Mouse (Mus musculus) hindbrain, embryonic 15.5 days (tissue): Measurements from ENCODE around the gene Mrgpre. TPM values are rescaled to one million over a fixed set of nuclear protein-coding genes. Genes with fewer than 3 reads are reported as not detected.

Source experiments
- ATAC-seq: fragments of 200-750 bp; cut with Nextera tagmentation; 2 replicates; pipeline ENCODE4 v1.8.0; 2017; ENCODE audit warnings: low read depth, moderate number of reproducible peaks, moderate TSS enrichment; ENCODE audit not compliant: low FRiP score
- H3K27ac ChIP-seq: fragments of 300-500 bp; sonication (generic); replicated peaks from 2 replicates; pipeline ENCODE4 v1.5.1; 2015; ENCODE audit warnings: mild to moderate bottlenecking, inconsistent platforms
- H3K27me3 ChIP-seq: fragments of 300-500 bp; sonication (generic); 2 replicates; pipeline ENCODE4 v1.6.1; 2015; ENCODE audit warnings: control low read depth, inconsistent platforms
- H3K36me3 ChIP-seq: fragments of 300-500 bp; sonication (generic); 2 replicates; pipeline ENCODE4 v1.6.1; 2015; ENCODE audit warnings: control low read depth, inconsistent platforms
- H3K4me1 ChIP-seq: fragments of 300-500 bp; sonication (generic); replicated peaks from 2 replicates; pipeline ENCODE4 v1.6.1; 2015; ENCODE audit warnings: control low read depth, inconsistent platforms
- H3K4me2 ChIP-seq: fragments of 300-500 bp; sonication (generic); 2 replicates; pipeline ENCODE4 v1.6.1; 2015; ENCODE audit warnings: moderate library complexity, mild to moderate bottlenecking, inconsistent platforms
- H3K4me3 ChIP-seq: fragments of 300-500 bp; sonication (generic); 2 replicates; pipeline ENCODE4 v1.5.1; 2015; ENCODE audit warnings: mild to moderate bottlenecking, inconsistent platforms
- H3K9ac ChIP-seq: fragments of 300-500 bp; sonication (generic); 2 replicates; pipeline ENCODE4 v1.6.1; 2015; ENCODE audit warnings: inconsistent platforms
- H3K9me3 ChIP-seq: fragments of 300-500 bp; sonication (generic); 2 replicates; pipeline ENCODE4 v1.6.1; 2016; ENCODE audit warnings: control low read depth, inconsistent platforms
- WGBS: fragments of 180-500 bp; shearing (Covaris S2); methylation state at CpG from one replicate; pipeline ENCODE4 v1.1.7; 2015; 5-methylcytosine and 5-hydroxymethylcytosine counted together
- polyA plus RNA-seq: library from polyadenylated mRNA; unstranded; fragments of >200 nt; fragmentation: Nextera tagmentation; extraction: Ambion mirVana; gene quantifications from 2 replicates; pipeline ENCODE4 v1.2.1, GENCODE M21; 2015

Gene Mrgpre
- polyA plus RNA-seq, 1 experiment from 2014 or later = 11.2 TPM

GRCm38 (mm10) chr7:143752056-143752455, 32.2 kb downstream of the Mrgpre start:
- H3K27ac ChIP-seq = no peak overlapping the region
- no peak overlapping the region for H3K4me3 ChIP-seq
- no peaks in the 10 kb centered on the region for H3K9me3 ChIP-seq
- H3K4me2 ChIP-seq = no peak overlapping the region
- peaks cover 9% of the 10 kb centered on the region for H3K27me3 ChIP-seq
- ATAC-seq = no peak
- peaks cover 20% of the 10 kb centered on the region for H3K4me1 ChIP-seq
- H3K9ac ChIP-seq = no peak overlapping the region
- WGBS = 74% methylated on average over 4 of the region's 4 CpGs
- no peaks in the 10 kb centered on the region for H3K36me3 ChIP-seq

GRCm38 (mm10) chr7:143751380-143751779, 32.9 kb downstream of the Mrgpre start:
- H3K9ac ChIP-seq = no peak overlapping the region
- no peak overlapping the region for H3K27ac ChIP-seq
- peaks cover 13% of the 10 kb centered on the region for H3K4me1 ChIP-seq
- H3K4me2 ChIP-seq = no peak overlapping the region
- H3K36me3 ChIP-seq = no peaks in the 10 kb centered on the region
- WGBS = 78% methylated on average over 1 of the region's 1 CpGs
- no peaks in the 10 kb centered on the region for H3K9me3 ChIP-seq
- no peak overlapping the region for H3K4me3 ChIP-seq
- no peak for ATAC-seq
- peaks cover 9% of the 10 kb centered on the region for H3K27me3 ChIP-seq

GRCm38 (mm10) chr7:143749045-143749444, 35.3 kb downstream of the Mrgpre start:
- 67% methylated on average over 3 of the region's 3 CpGs for WGBS

GRCm38 (mm10) chr7:143748041-143748868, 36.0 kb downstream of the Mrgpre start:
- 3% methylated on average over 16 of the region's 16 CpGs for WGBS
- ATAC-seq = peak; percentile 90
- Histone ChIP-seq H3K9me3 (no peaks in the 10 kb centered on the region), H3K9ac (peak overlapping the region; percentile 4; the same call in 1 of the 2 replicates), H3K36me3 (no peaks in the 10 kb centered on the region), H3K4me1 (peaks cover 12% of the 10 kb centered on the region), H3K27ac (peak overlapping the region; percentile 72), H3K4me3 (peak overlapping the region; percentile 11; the same call in 1 of the 2 replicates), H3K4me2 (peak overlapping the region; percentile 56), H3K27me3 (no peaks in the 10 kb centered on the region)

More at GRCm38 (mm10) chr7:143749045-143749444, 35.3 kb downstream of the Mrgpre start:
- H3K4me1 ChIP-seq = peaks cover 12% of the 10 kb centered on the region
- H3K4me2 ChIP-seq = no peak overlapping the region
- no peaks in the 10 kb centered on the region for H3K9me3 ChIP-seq
- H3K36me3 ChIP-seq = no peaks in the 10 kb centered on the region
- H3K27me3 ChIP-seq = no peaks in the 10 kb centered on the region
- no peak overlapping the region for H3K9ac ChIP-seq
- no peak overlapping the region for H3K27ac ChIP-seq
- no peak overlapping the region for H3K4me3 ChIP-seq
- ATAC-seq = no peak; the same call in 1 of the 2 replicates

- Histone ChIP-seq H3K4me2 (peak overlapping the region; percentile 79), H3K36me3 (no peaks in the 10 kb centered on the region), H3K4me3 (peak overlapping the region; percentile 72), H3K27me3 (no peaks in the 10 kb centered on the region), H3K9ac (peak overlapping the region; percentile 93), H3K27ac (peak overlapping the region; percentile 79), H3K4me1 (peaks cover 34% of the 10 kb centered on the region), H3K9me3 (no peaks in the 10 kb centered on the region)
- 20% methylated on average over 2 of the region's 2 CpGs for WGBS
- peak; percentile 31 for ATAC-seq
Observed at GRCm38 (mm10) chr7:143740653-143741052, 43.6 kb downstream of the Mrgpre start.

GRCm38 (mm10) chr7:143739511-143740461, 44.5 kb downstream of the Mrgpre start:
- peaks cover 34% of the 10 kb centered on the region for H3K4me1 ChIP-seq
- H3K36me3 ChIP-seq = no peaks in the 10 kb centered on the region
- peak; percentile 89 for ATAC-seq
- peak overlapping the region; percentile 72 for H3K4me3 ChIP-seq
- peak overlapping the region; percentile 79 for H3K27ac ChIP-seq
- no peaks in the 10 kb centered on the region for H3K27me3 ChIP-seq
- peak overlapping the region; percentile 79 for H3K4me2 ChIP-seq
- H3K9ac ChIP-seq = peak overlapping the region; percentile 93
- no peaks in the 10 kb centered on the region for H3K9me3 ChIP-seq
- WGBS = 4% methylated on average over 37 of the region's 38 CpGs

GRCm38 (mm10) chr7:143738601-143739006, 45.7 kb downstream of the Mrgpre start:
- WGBS = 14% methylated on average over 5 of the region's 5 CpGs
- H3K4me3 ChIP-seq = peak overlapping the region; percentile 72
- H3K27me3 ChIP-seq = no peaks in the 10 kb centered on the region
- H3K4me1 ChIP-seq = peaks cover 34% of the 10 kb centered on the region
- ATAC-seq = 0 out of 2 replicates have a peak, but pooled peaks have one; percentile 45
- H3K9ac ChIP-seq = peak overlapping the region; percentile 93
- H3K27ac ChIP-seq = peak overlapping the region; percentile 79
- H3K9me3 ChIP-seq = no peaks in the 10 kb centered on the region
- H3K4me2 ChIP-seq = peak overlapping the region; percentile 79
- H3K36me3 ChIP-seq = no peaks in the 10 kb centered on the region

GRCm38 (mm10) chr7:143738194-143738593, 46.1 kb downstream of the Mrgpre start:
- ATAC-seq = 0 out of 2 replicates have a peak, but pooled peaks have one; percentile 1
- Histone ChIP-seq H3K27ac (peak overlapping the region; percentile 79), H3K4me2 (peak overlapping the region; percentile 79), H3K4me3 (peak overlapping the region; percentile 72), H3K9me3 (no peaks in the 10 kb centered on the region), H3K4me1 (peaks cover 34% of the 10 kb centered on the region), H3K36me3 (no peaks in the 10 kb centered on the region), H3K9ac (peak overlapping the region; percentile 93), H3K27me3 (no peaks in the 10 kb centered on the region)
- 58% methylated on average over 6 of the region's 6 CpGs for WGBS

- 83% methylated on average over 4 of the region's 4 CpGs for WGBS
- no peak overlapping the region for H3K4me2 ChIP-seq
- no peaks in the 10 kb centered on the region for H3K9me3 ChIP-seq
- no peaks in the 10 kb centered on the region for H3K27me3 ChIP-seq
- no peak overlapping the region for H3K9ac ChIP-seq
- H3K36me3 ChIP-seq = no peaks in the 10 kb centered on the region
- no peak overlapping the region for H3K4me3 ChIP-seq
- no peak overlapping the region for H3K27ac ChIP-seq
- H3K4me1 ChIP-seq = peaks cover 19% of the 10 kb centered on the region
- no peak for ATAC-seq
Observed at GRCm38 (mm10) chr7:143733746-143734145, 50.6 kb downstream of the Mrgpre start.

- WGBS = 83% methylated on average over 10 of the region's 10 CpGs
- ATAC-seq = no peak
- Histone ChIP-seq H3K27me3 (no peaks in the 10 kb centered on the region), H3K4me3 (no peak overlapping the region), H3K4me1 (no peaks in the 10 kb centered on the region), H3K9ac (no peak overlapping the region), H3K27ac (no peak overlapping the region), H3K36me3 (peaks cover 3% of the 10 kb centered on the region; the same call in 1 of the 2 replicates), H3K9me3 (no peaks in the 10 kb centered on the region), H3K4me2 (no peak overlapping the region)
Observed at GRCm38 (mm10) chr7:143729886-143730285, 54.4 kb downstream of the Mrgpre start.
